Mouse (Mus musculus): ENCODE measurements at regions not wholly inside any gene's neighbourhood (a gene's known extent, or its start where the extent isn't known, plus 50 kb on each side); places are given as distances from the start of the nearest gene placed in this dataset.
A peak's percentile ranks its signal among the peaks of the same experiment; 100 is the strongest.

- DNase-seq (ENCODE audit: low read depth, low spot score): no peak
- in situ Hi-C loops (cut with MboI; ENCODE audit: low sequenced_read_pairs in 2 of 2, unreplicated experiment in 2 of 2): no loop called here
- H3K27ac ChIP-seq (ENCODE audit: insufficient read depth, low read depth, low read length, poor library complexity, severe bottlenecking): no peak overlapping the region
- H3K4me1 ChIP-seq (ENCODE audit: control insufficient read depth in 2 of 2, insufficient read depth in 2 of 2, low read length in 2 of 2, poor library complexity in 1 of 2): no peaks in the 10 kb centered on the region
- H3K9ac ChIP-seq (ENCODE audit: insufficient read depth, low read depth, low read length, poor library complexity, severe bottlenecking): no peak overlapping the region
- no peak overlapping the region for H3K4me3 ChIP-seq (ENCODE audit: insufficient read depth in 1 of 2, low read depth in 1 of 2, low read length in 2 of 2, poor library complexity in 1 of 2, severe bottlenecking in 1 of 2)
- H3K9me3 ChIP-seq (ENCODE audit: control insufficient read depth, insufficient read depth, low read depth, low read length): no peaks in the 10 kb centered on the region
- no peaks in the 10 kb centered on the region for H3K36me3 ChIP-seq (ENCODE audit: control insufficient read depth, insufficient read depth, low read length, poor library complexity, severe bottlenecking)
- no peak for TF ChIP-seq HCFC1 (IDR thresholded peaks at IDR 0.05; ENCODE audit: borderline replicate concordance, insufficient read depth, low read length)
- TF ChIP-seq CHD2 (IDR thresholded peaks at IDR 0.05; ENCODE audit: low read depth, low read length): no peak
- TF ChIP-seq ZNF384 (IDR thresholded peaks at IDR 0.05; ENCODE audit: low read depth, low read length): no peak
- no peak for TF ChIP-seq MAFK (IDR thresholded peaks at IDR 0.05; ENCODE audit: insufficient read depth, low read depth, low read length)
- no peak for TF ChIP-seq ZC3H11A (IDR thresholded peaks at IDR 0.05; ENCODE audit: borderline replicate concordance, low read depth, low read length)
Measured at GRCm38 (mm10) chr3:143988991-143989390, 216.0 kb downstream of the Lmo4 start.

- no peak overlapping the region for H3K27ac ChIP-seq (ENCODE audit: insufficient read depth, low read depth, low read length, poor library complexity, severe bottlenecking)
- no peaks in the 10 kb centered on the region for H3K4me1 ChIP-seq (ENCODE audit: control insufficient read depth in 2 of 2, insufficient read depth in 2 of 2, low read length in 2 of 2, poor library complexity in 1 of 2)
- H3K4me3 ChIP-seq (ENCODE audit: insufficient read depth in 1 of 2, low read depth in 1 of 2, low read length in 2 of 2, poor library complexity in 1 of 2, severe bottlenecking in 1 of 2): no peak overlapping the region
- no peaks in the 10 kb centered on the region for H3K9me3 ChIP-seq (ENCODE audit: control insufficient read depth, insufficient read depth, low read depth, low read length)
- no peaks in the 10 kb centered on the region for H3K36me3 ChIP-seq (ENCODE audit: control insufficient read depth, insufficient read depth, low read length, poor library complexity, severe bottlenecking)
- in situ Hi-C loops (cut with MboI; ENCODE audit: low sequenced_read_pairs in 2 of 2, unreplicated experiment in 2 of 2): no loop called here
- TF ChIP-seq ZC3H11A (IDR thresholded peaks at IDR 0.05; ENCODE audit: borderline replicate concordance, low read depth, low read length) (peak; percentile 22; the same call in 1 of the 2 replicates), MAFK (IDR thresholded peaks at IDR 0.05; ENCODE audit: insufficient read depth, low read depth, low read length) (no peak), CHD2 (IDR thresholded peaks at IDR 0.05; ENCODE audit: low read depth, low read length) (no peak), ZNF384 (IDR thresholded peaks at IDR 0.05; ENCODE audit: low read depth, low read length) (no peak)
- DNase-seq (ENCODE audit: low read depth, low spot score): peak; percentile 8
- H3K9ac ChIP-seq (ENCODE audit: insufficient read depth, low read depth, low read length, poor library complexity, severe bottlenecking): no peak overlapping the region
Measured at GRCm38 (mm10) chr3:143988037-143988436, 217.0 kb downstream of the Lmo4 start.

GRCm38 (mm10) chr3:143986798-143987197 lies 218.2 kb downstream of the Lmo4 start:
- no peak for DNase-seq (ENCODE audit: low read depth, low spot score)
- Histone ChIP-seq H3K4me1 (ENCODE audit: control insufficient read depth in 2 of 2, insufficient read depth in 2 of 2, low read length in 2 of 2, poor library complexity in 1 of 2) (no peaks in the 10 kb centered on the region), H3K4me3 (ENCODE audit: insufficient read depth in 1 of 2, low read depth in 1 of 2, low read length in 2 of 2, poor library complexity in 1 of 2, severe bottlenecking in 1 of 2) (no peak overlapping the region), H3K36me3 (ENCODE audit: control insufficient read depth, insufficient read depth, low read length, poor library complexity, severe bottlenecking) (no peaks in the 10 kb centered on the region), H3K27ac (ENCODE audit: insufficient read depth, low read depth, low read length, poor library complexity, severe bottlenecking) (no peak overlapping the region), H3K9me3 (ENCODE audit: control insufficient read depth, insufficient read depth, low read depth, low read length) (no peaks in the 10 kb centered on the region), H3K9ac (ENCODE audit: insufficient read depth, low read depth, low read length, poor library complexity, severe bottlenecking) (no peak overlapping the region)
- in situ Hi-C loops (cut with MboI; ENCODE audit: low sequenced_read_pairs in 2 of 2, unreplicated experiment in 2 of 2): no loop called here
- TF ChIP-seq MAFK (IDR thresholded peaks at IDR 0.05; ENCODE audit: insufficient read depth, low read depth, low read length) (no peak), HCFC1 (IDR thresholded peaks at IDR 0.05; ENCODE audit: borderline replicate concordance, insufficient read depth, low read length) (no peak), ZC3H11A (IDR thresholded peaks at IDR 0.05; ENCODE audit: borderline replicate concordance, low read depth, low read length) (no peak), ZNF384 (IDR thresholded peaks at IDR 0.05; ENCODE audit: low read depth, low read length) (no peak), CHD2 (IDR thresholded peaks at IDR 0.05; ENCODE audit: low read depth, low read length) (no peak)

- H3K9me3 ChIP-seq (ENCODE audit: control insufficient read depth, insufficient read depth, low read depth, low read length): no peaks in the 10 kb centered on the region
- no peak for DNase-seq (ENCODE audit: low read depth, low spot score)
- TF ChIP-seq ZC3H11A (IDR thresholded peaks at IDR 0.05; ENCODE audit: borderline replicate concordance, low read depth, low read length) (no peak), MAFK (IDR thresholded peaks at IDR 0.05; ENCODE audit: insufficient read depth, low read depth, low read length) (no peak)
- no peaks in the 10 kb centered on the region for H3K4me1 ChIP-seq (ENCODE audit: control insufficient read depth in 2 of 2, insufficient read depth in 2 of 2, low read length in 2 of 2, poor library complexity in 1 of 2)
- no peak overlapping the region for H3K27ac ChIP-seq (ENCODE audit: insufficient read depth, low read depth, low read length, poor library complexity, severe bottlenecking)
- H3K36me3 ChIP-seq (ENCODE audit: control insufficient read depth, insufficient read depth, low read length, poor library complexity, severe bottlenecking): no peaks in the 10 kb centered on the region
- H3K9ac ChIP-seq (ENCODE audit: insufficient read depth, low read depth, low read length, poor library complexity, severe bottlenecking): no peak overlapping the region
- in situ Hi-C loops (cut with MboI; ENCODE audit: low sequenced_read_pairs in 2 of 2, unreplicated experiment in 2 of 2): no loop called here
- no peak overlapping the region for H3K4me3 ChIP-seq (ENCODE audit: insufficient read depth in 1 of 2, low read depth in 1 of 2, low read length in 2 of 2, poor library complexity in 1 of 2, severe bottlenecking in 1 of 2)
Measured at GRCm38 (mm10) chr3:143986200-143986506, 218.9 kb downstream of the Lmo4 start.

GRCm38 (mm10) chr3:143985349-143986199 lies 219.4 kb downstream of the Lmo4 start:
- in situ Hi-C loops (cut with MboI; ENCODE audit: low sequenced_read_pairs in 2 of 2, unreplicated experiment in 2 of 2): no loop called here
- Histone ChIP-seq H3K9ac (ENCODE audit: insufficient read depth, low read depth, low read length, poor library complexity, severe bottlenecking) (no peak overlapping the region), H3K4me3 (ENCODE audit: insufficient read depth in 1 of 2, low read depth in 1 of 2, low read length in 2 of 2, poor library complexity in 1 of 2, severe bottlenecking in 1 of 2) (no peak overlapping the region), H3K36me3 (ENCODE audit: control insufficient read depth, insufficient read depth, low read length, poor library complexity, severe bottlenecking) (no peaks in the 10 kb centered on the region), H3K4me1 (ENCODE audit: control insufficient read depth in 2 of 2, insufficient read depth in 2 of 2, low read length in 2 of 2, poor library complexity in 1 of 2) (no peaks in the 10 kb centered on the region), H3K27ac (ENCODE audit: insufficient read depth, low read depth, low read length, poor library complexity, severe bottlenecking) (no peak overlapping the region), H3K9me3 (ENCODE audit: control insufficient read depth, insufficient read depth, low read depth, low read length) (no peaks in the 10 kb centered on the region)
- TF ChIP-seq MAFK (IDR thresholded peaks at IDR 0.05; ENCODE audit: insufficient read depth, low read depth, low read length) (no peak), HCFC1 (IDR thresholded peaks at IDR 0.05; ENCODE audit: borderline replicate concordance, insufficient read depth, low read length) (no peak), ZC3H11A (IDR thresholded peaks at IDR 0.05; ENCODE audit: borderline replicate concordance, low read depth, low read length) (no peak)
- no peak for DNase-seq (ENCODE audit: low read depth, low spot score)
